Mouse (Mus musculus) hindbrain, postnatal 0 days (tissue): ENCODE results near the gene Vmn2r46. TPM values are rescaled to one million over a fixed set of nuclear protein-coding genes. Genes with fewer than 3 reads are reported as not detected.
"Not testable (repeated sequence)": the region's sequence is repeated elsewhere in the genome, so short reads cannot be mapped to it uniquely, and the experiment has no call there.

Experiments
- ATAC-seq: fragments of 200-750 bp; cut with Nextera tagmentation; 2 replicates; pipeline ENCODE4 v1.8.0; 2017; ENCODE audit warnings: mild to moderate bottlenecking, moderate TSS enrichment, moderate library complexity
- DNase-seq: peaks from one replicate; pipeline ENCODE4 v3.0.0-alpha.2; 2015; ENCODE audit warnings: low spot score
- H3K27ac ChIP-seq: fragments of 300-500 bp; sonication (generic); 2 replicates; pipeline ENCODE4 v1.5.1; 2014; ENCODE audit warnings: mild to moderate bottlenecking
- H3K27me3 ChIP-seq: fragments of 300-500 bp; sonication (generic); 2 replicates; pipeline ENCODE4 v1.6.1; 2014; ENCODE audit warnings: low read length, mixed read lengths; ENCODE audit not compliant: insufficient read depth
- H3K36me3 ChIP-seq: fragments of 300-500 bp; sonication (generic); 2 replicates; pipeline ENCODE4 v1.6.1; 2014; ENCODE audit warnings: low read length, mixed read lengths; ENCODE audit not compliant: insufficient read depth
- H3K4me1 ChIP-seq: fragments of 300-500 bp; sonication (generic); 2 replicates; pipeline ENCODE4 v1.6.1; 2014; ENCODE audit warnings: antibody characterized with exemption, low read length, mixed read lengths; ENCODE audit not compliant: insufficient read depth
- H3K4me2 ChIP-seq: fragments of 300-500 bp; sonication (generic); 2 replicates; pipeline ENCODE4 v1.6.1; 2014; ENCODE audit warnings: low read depth, mild to moderate bottlenecking, low read length, moderate library complexity, mixed read lengths
- H3K4me3 ChIP-seq: fragments of 300-500 bp; sonication (generic); 2 replicates; pipeline ENCODE4 v1.5.1; 2014; ENCODE audit warnings: low read length
- H3K9ac ChIP-seq: fragments of 300-500 bp; sonication (generic); replicated peaks from 2 replicates; pipeline ENCODE4 v1.6.1; 2014; ENCODE audit warnings: mild to moderate bottlenecking, low read length, moderate library complexity, mixed read lengths
- H3K9me3 ChIP-seq: fragments of 300-500 bp; sonication (generic); 2 replicates; pipeline ENCODE4 v1.6.1; 2016; ENCODE audit warnings: low read length, mixed read lengths
- WGBS: fragments of 180-500 bp; shearing (Covaris S2); extraction: QIAGEN DNeasy Blood & Tissue Kit; methylation state at CpG from one replicate; pipeline ENCODE4 v1.1.7; 2014; 5-methylcytosine and 5-hydroxymethylcytosine counted together
- polyA plus RNA-seq: library from polyadenylated mRNA; unstranded; fragments of >200 nt; fragmentation: Nextera tagmentation; extraction: Ambion mirVana; gene quantifications from 2 replicates; pipeline ENCODE4 v1.2.1, GENCODE M21; 2015
- total RNA-seq: library from RNA; depleted of rRNA; stranded (reverse); fragments of >200 nt; gene quantifications from 2 replicates; pipeline ENCODE4 v1.2.3, GENCODE M21; 2014; rRNA removed

Vmn2r46 gene
- total RNA-seq (not detected in 2 replicates), polyA plus RNA-seq (not detected in 2 replicates)

GRCm38 (mm10) chr7:9770471-9770870 lies at the start of gene Vmn2r46:
TSS of gene Vmn2r46 (minus strand) at chr7:9770571.
- not testable (repeated sequence) for H3K4me3 ChIP-seq, DNase-seq, H3K9me3 ChIP-seq, H3K36me3 ChIP-seq, H3K4me2 ChIP-seq, H3K27ac ChIP-seq, H3K4me1 ChIP-seq, ATAC-seq, H3K9ac ChIP-seq, H3K27me3 ChIP-seq
- WGBS: no CpG with 5 or more reads among the region's 1 CpGs

Other genes with a start within 250 kb of the Vmn2r46 start
- not detected in 2 replicates for gene Vmn2r47, start 70.8 kb upstream of the Vmn2r46 start, total RNA-seq
- gene Vmn2r47, start 70.8 kb upstream of the Vmn2r46 start, polyA plus RNA-seq: not detected in 2 replicates
- not detected in 2 replicates for gene Vmn2r48, start 183.0 kb upstream of the Vmn2r46 start, total RNA-seq
- gene Vmn2r48, start 183.0 kb upstream of the Vmn2r46 start, polyA plus RNA-seq: not detected in 2 replicates
- gene Vmn2r49, start 221.7 kb upstream of the Vmn2r46 start, total RNA-seq: not detected in 2 replicates
- gene Vmn2r49, start 221.7 kb upstream of the Vmn2r46 start, polyA plus RNA-seq: not detected in 2 replicates